Mouse (Mus musculus) CH12.LX (cell line): ENCODE results near the gene Atl1.

ENCODE experiments used
- CTCF ChIP-seq, 2 experiments: IDR thresholded peaks in 1 of 2; conservative IDR thresholded peaks in 1 of 2; 2 replicates each; pipeline ENCODE4 v1.5.1; 2011 to 2012; ENCODE audit warnings: low read depth in 2 of 2, low read length in 2 of 2, improper control_type of control experiment in 1 of 2, inconsistent platforms in 1 of 2, mild to moderate bottlenecking in 1 of 2, moderate library complexity in 1 of 2
- KAT2A ChIP-seq: IDR thresholded peaks from 2 replicates; pipeline ENCODE4 v1.6.1; 2012; ENCODE audit warnings: low read length, improper control_type of control experiment, inconsistent platforms; ENCODE audit not compliant: insufficient replicate concordance
- NELFE ChIP-seq: IDR thresholded peaks from 2 replicates; pipeline ENCODE4 v1.6.1; 2011; ENCODE audit warnings: low read depth, low read length, improper control_type of control experiment
- POLR2A ChIP-seq: IDR thresholded peaks from 2 replicates; pipeline ENCODE4 v1.6.1; 2011; ENCODE audit warnings: low read depth, mild to moderate bottlenecking, improper control_type of control experiment, low read length
- SMC3 ChIP-seq: IDR thresholded peaks from 2 replicates; pipeline ENCODE4 v1.6.1; 2011; ENCODE audit warnings: low read depth, low read length, improper control_type of control experiment
- TCF12 ChIP-seq: IDR thresholded peaks from 2 replicates; pipeline ENCODE4 v1.6.1; 2014; ENCODE audit warnings: low read depth, mild to moderate bottlenecking, inconsistent platforms, low read length, improper control_type of control experiment
- ZNF384 ChIP-seq: IDR thresholded peaks from 2 replicates; pipeline ENCODE4 v1.6.1; 2012; ENCODE audit warnings: low read depth, low read length, improper control_type of control experiment, inconsistent platforms

DNA sequence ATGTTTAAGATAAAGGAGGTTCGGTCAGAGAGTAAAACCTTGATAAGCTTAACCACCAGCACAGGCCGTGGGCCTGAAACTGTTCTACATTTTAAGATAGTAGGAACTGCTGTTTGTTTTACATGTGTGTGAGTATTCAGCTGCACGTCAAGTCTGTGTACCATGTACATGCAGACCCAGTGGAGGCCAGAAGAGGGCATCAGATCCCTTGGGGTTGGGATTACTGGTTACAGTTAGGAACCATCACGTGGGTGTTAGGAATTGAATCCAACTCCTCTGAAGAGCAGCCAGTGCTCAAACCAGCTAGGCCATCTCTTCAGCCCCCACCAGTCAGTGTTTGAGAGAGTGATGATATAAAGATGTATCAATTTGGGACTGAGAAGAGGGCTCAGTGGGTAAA lies 70.1 kb downstream of the Atl1 start:
- TF ChIP-seq TCF12 (no peak), CTCF (conservative IDR thresholded peaks at IDR 0.05 in 1 of 2, IDR thresholded peaks at IDR 0.05 in 1 of 2; ENCODE audit: low read depth in 2 of 2, low read length in 2 of 2) (peak; percentile 38 to 67; a peak in 3 of 4 replicates), KAT2A (no peak), NELFE (no peak), POLR2A (no peak), SMC3 (peak; percentile 61), ZNF384 (no peak)
